Mouse (Mus musculus) neural tube, embryonic 14.5 days (tissue): ENCODE results near the gene Dnm1. TPM values are rescaled to one million over a fixed set of nuclear protein-coding genes. Genes with fewer than 3 reads are reported as not detected.

Experiments used
- ATAC-seq: fragments of 200-750 bp; cut with Nextera tagmentation; 2 replicates; pipeline ENCODE4 v1.8.0; 2017; ENCODE audit warnings: low read depth, mild to moderate bottlenecking, moderate TSS enrichment, moderate library complexity
- H3K27ac ChIP-seq: fragments of 300-500 bp; sonication (generic); 2 replicates; pipeline ENCODE4 v1.5.1; 2014; ENCODE audit warnings: low read depth, mild to moderate bottlenecking, control low read depth, low read length, moderate library complexity, mixed read lengths
- H3K27me3 ChIP-seq: fragments of 300-500 bp; sonication (generic); 2 replicates; pipeline ENCODE4 v1.6.1; 2014; ENCODE audit warnings: low read length; ENCODE audit not compliant: control insufficient read depth, insufficient read depth
- H3K36me3 ChIP-seq: fragments of 300-500 bp; sonication (generic); 2 replicates; pipeline ENCODE4 v1.6.1; 2014; ENCODE audit warnings: low read length, mixed read lengths; ENCODE audit not compliant: control insufficient read depth, insufficient read depth
- H3K4me1 ChIP-seq: fragments of 300-500 bp; sonication (generic); 2 replicates; pipeline ENCODE4 v1.6.1; 2014; ENCODE audit warnings: low read length; ENCODE audit not compliant: control insufficient read depth, insufficient read depth
- H3K4me2 ChIP-seq: fragments of 300-500 bp; sonication (generic); 2 replicates; pipeline ENCODE4 v1.6.1; 2014; ENCODE audit warnings: mild to moderate bottlenecking, low read depth, low read length, control low read depth
- H3K4me3 ChIP-seq: fragments of 300-500 bp; sonication (generic); 2 replicates; pipeline ENCODE4 v1.5.1; 2014; ENCODE audit warnings: low read depth, low read length, control low read depth, mixed read lengths
- H3K9ac ChIP-seq: fragments of 300-500 bp; sonication (generic); replicated peaks from 2 replicates; pipeline ENCODE4 v1.6.1; 2014; ENCODE audit warnings: low read depth, mild to moderate bottlenecking, control low read depth, low read length, mixed read lengths
- H3K9me3 ChIP-seq: fragments of 300-500 bp; sonication (generic); 2 replicates; pipeline ENCODE4 v1.6.1; 2016; ENCODE audit warnings: low read length; ENCODE audit not compliant: control insufficient read depth
- WGBS: fragments of 180-500 bp; shearing (Covaris S2); extraction: QIAGEN DNeasy Blood & Tissue Kit; methylation state at CpG from one replicate; pipeline ENCODE4 v1.1.7; 2014; 5-methylcytosine and 5-hydroxymethylcytosine counted together
- microRNA-seq: library from miRNA; unstranded; fragments of <30 nt; microRNA quantifications from one replicate; pipeline ENCODE4, GENCODE M21; 2016
- polyA plus RNA-seq: library from polyadenylated mRNA; unstranded; fragments of >200 nt; fragmentation: Nextera tagmentation; extraction: Ambion mirVana; gene quantifications from 2 replicates; pipeline ENCODE4 v1.2.1, GENCODE M21; 2014

Gene Dnm1
- polyA plus RNA-seq, 1 experiment from 2014 or later: 146 TPM

DNA sequence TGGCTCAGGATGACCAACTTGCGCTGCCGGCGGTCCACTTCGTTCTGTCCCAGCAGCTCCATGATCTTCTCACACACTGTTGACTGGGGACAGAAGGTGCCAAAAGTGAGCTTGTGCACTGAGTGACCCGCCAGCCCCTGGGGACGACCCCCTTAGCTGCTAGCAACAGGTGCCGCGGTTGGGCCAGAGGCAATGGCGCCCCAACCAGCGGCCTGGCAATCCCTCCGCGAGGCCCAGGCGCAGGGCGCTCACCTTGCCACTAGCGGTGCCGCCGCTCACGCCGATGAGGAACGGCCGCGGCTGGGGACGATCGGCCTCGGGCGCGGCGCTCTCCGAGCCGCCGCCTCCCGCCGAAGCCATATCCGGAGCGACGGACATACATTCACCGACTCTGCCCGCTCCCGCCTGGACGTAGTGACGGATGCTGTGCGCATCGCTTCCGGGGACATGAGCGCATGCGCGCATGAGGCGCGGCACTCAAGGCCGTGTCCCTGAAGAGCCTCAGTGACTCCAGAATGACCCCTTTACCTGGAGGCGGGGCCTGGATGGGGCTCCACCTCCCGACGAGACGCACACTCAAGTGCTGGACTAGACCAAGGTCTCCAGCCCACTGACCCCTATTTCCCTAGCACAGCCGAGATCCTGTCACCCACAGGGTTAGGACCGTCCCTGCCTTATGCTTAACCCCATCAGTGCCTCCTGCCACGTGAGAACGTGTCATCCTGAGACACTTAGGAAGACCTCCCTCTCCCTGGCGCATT lies 93.3 kb downstream of the Dnm1 start, which contains the start of gene Uck1:
Gene Uck1 (minus strand): TSS at position 503 of the 761 bp plus-strand sequence.
- peak within 1 kb of the TSS; percentile 69 for H3K4me2 ChIP-seq
- H3K9ac ChIP-seq: peak within 1 kb of the TSS; percentile 84
- no peaks in the 10 kb centered on the region for H3K27me3 ChIP-seq
- peaks cover 7% of the 10 kb centered on the region for H3K4me1 ChIP-seq
- H3K9me3 ChIP-seq: no peaks in the 10 kb centered on the region
- peak within 1 kb of the TSS; percentile 31; the same call in 1 of the 2 replicates for H3K27ac ChIP-seq
- 2% methylated on average over 59 of the region's 59 CpGs for WGBS
- peak; percentile 93 for ATAC-seq
- peaks cover 18% of the 10 kb centered on the region for H3K36me3 ChIP-seq
- H3K4me3 ChIP-seq: peak within 1 kb of the TSS; percentile 82

- Histone ChIP-seq H3K4me1 (peaks cover 7% of the 10 kb centered on the region), H3K36me3 (peaks cover 24% of the 10 kb centered on the region), H3K27me3 (no peaks in the 10 kb centered on the region), H3K4me2 (peak overlapping the region; percentile 69), H3K9me3 (no peaks in the 10 kb centered on the region), H3K9ac (peak overlapping the region; percentile 84), H3K27ac (no peak overlapping the region), H3K4me3 (peak overlapping the region; percentile 82)
- 58% methylated on average over 6 of the region's 6 CpGs for WGBS
- ATAC-seq: no peak
Observed at GRCm38 (mm10) chr2:32258887-32259533, 94.1 kb downstream of the Dnm1 start.

Small RNA genes lying within 50 kb of the gene (microRNA-seq; reads per million reads assigned to microRNA genes)
- gene Gm23363 (not detected), gene Mir199b (72.3 reads per million, percentile 41 among the genes with 10 or more reads in this experiment)

Other genes starting within 250 kb of the Dnm1 start
- 101 and 118 TPM in 2 replicates for gene Prrc2b, start 202.3 kb downstream of the Dnm1 start, polyA plus RNA-seq
- 28.2 and 30.4 TPM in 2 replicates for gene Pomt1, start 116.7 kb downstream of the Dnm1 start, polyA plus RNA-seq
- 79.3 and 91.7 TPM in 2 replicates for gene Uck1, start 93.2 kb downstream of the Dnm1 start, polyA plus RNA-seq
- gene Golga2, start 66.0 kb downstream of the Dnm1 start, polyA plus RNA-seq: 25.4 and 31.7 TPM in 2 replicates
- gene Swi5, start 65.3 kb downstream of the Dnm1 start, polyA plus RNA-seq: 140 and 288 TPM in 2 replicates
- 47.7 and 48.3 TPM in 2 replicates for gene Ciz1, start 1.0 kb downstream of the Dnm1 start, polyA plus RNA-seq
- 157 and 198 TPM in 2 replicates for gene 1110008P14Rik, start 28.6 kb upstream of the Dnm1 start, polyA plus RNA-seq
- gene Lcn2, start 34.9 kb upstream of the Dnm1 start, polyA plus RNA-seq: 0.35 and 0.40 TPM in 2 replicates
- 58.1 and 65.9 TPM in 2 replicates for gene Ptges2, start 42.6 kb upstream of the Dnm1 start, polyA plus RNA-seq
- gene Naif1, start 97.1 kb upstream of the Dnm1 start, polyA plus RNA-seq: 4.9 and 5.4 TPM in 2 replicates
- gene Slc25a25, start 98.1 kb upstream of the Dnm1 start, polyA plus RNA-seq: 39.8 and 43.6 TPM in 2 replicates
- 6.7 and 7.3 TPM in 2 replicates for gene Fam102a, start 182.0 kb upstream of the Dnm1 start, polyA plus RNA-seq
- gene Dpm2, start 217.5 kb upstream of the Dnm1 start, polyA plus RNA-seq: 143 and 157 TPM in 2 replicates
- 12.4 and 17.1 TPM in 2 replicates for gene Pip5kl1, start 221.5 kb upstream of the Dnm1 start, polyA plus RNA-seq
- gene 9430097D07Rik, start 222.3 kb upstream of the Dnm1 start, polyA plus RNA-seq: 0.98 and 1.2 TPM in 2 replicates
- 30.4 and 35.1 TPM in 2 replicates for gene St6galnac4, start 233.8 kb upstream of the Dnm1 start, polyA plus RNA-seq
- 5.2 and 5.4 TPM in 2 replicates for gene St6galnac6, start 246.4 kb upstream of the Dnm1 start, polyA plus RNA-seq